Mouse (Mus musculus): ENCODE data around the gene Kat2a. TPM values are rescaled to one million over a fixed set of nuclear protein-coding genes. Genes with fewer than 3 reads are reported as not detected.
A peak's percentile ranks its signal among the peaks of the same experiment; 100 is the strongest.

Kat2a gene
- polyA plus RNA-seq, 1 experiment = 29.9 TPM

- Histone ChIP-seq H3K4me3 (no peak overlapping the region), H3K79me2 (ENCODE audit: control insufficient read depth, insufficient read depth) (peaks cover under 1% of the 10 kb centered on the region), H3K4me2 (ENCODE audit: low read depth) (no peak overlapping the region), H3ac (ENCODE audit: control insufficient read depth, insufficient read length) (no peak overlapping the region), H3K27me3 (ENCODE audit: control insufficient read depth, insufficient read depth, insufficient read length) (no peaks in the 10 kb centered on the region), H3K36me3 (ENCODE audit: control insufficient read depth, insufficient read depth) (peaks cover 14% of the 10 kb centered on the region)
- no peak for TF ChIP-seq MYOD1 (IDR thresholded peaks at IDR 0.05; ENCODE audit: control insufficient read depth in 1 of 3, insufficient read length in 2 of 3, low read depth in 2 of 3)
- TF ChIP-seq TCF12 (IDR thresholded peaks at IDR 0.05; ENCODE audit: insufficient read depth, poor library complexity, severe bottlenecking) = no peak
- TF ChIP-seq POLR2A (IDR thresholded peaks at IDR 0.05; ENCODE audit: insufficient read length, low read depth) = no peak
Observed at GRCm38 (mm10) chr11:100714948-100715347, 2.7 kb upstream of the Kat2a start.

GRCm38 (mm10) chr11:100714534-100714915 is 2.3 kb upstream of the Kat2a start:
- TF ChIP-seq MYOD1 (IDR thresholded peaks at IDR 0.05; ENCODE audit: control insufficient read depth in 1 of 3, insufficient read length in 2 of 3, low read depth in 2 of 3) (no peak), POLR2AphosphoS2 (IDR thresholded peaks at IDR 0.05; ENCODE audit: insufficient read length, low read depth) (no peak), MYOG (IDR thresholded peaks at IDR 0.05; ENCODE audit: control insufficient read depth in 1 of 3, insufficient read depth in 1 of 3, insufficient read length in 2 of 3, low read depth in 2 of 3) (no peak), SRF (IDR thresholded peaks at IDR 0.05; ENCODE audit: control insufficient read depth, insufficient read length, low read depth) (no peak), CEBPB (IDR thresholded peaks at IDR 0.05; ENCODE audit: insufficient read depth, poor library complexity, severe bottlenecking) (no peak), MAX (IDR thresholded peaks at IDR 0.05; ENCODE audit: low read depth) (no peak), USF1 (IDR thresholded peaks at IDR 0.05; ENCODE audit: low read depth) (no peak), POLR2A (IDR thresholded peaks at IDR 0.05; ENCODE audit: insufficient read length, low read depth) (no peak), TCF12 (IDR thresholded peaks at IDR 0.05; ENCODE audit: insufficient read depth, poor library complexity, severe bottlenecking) (no peak)
- Histone ChIP-seq H3K4me2 (ENCODE audit: low read depth) (no peak overlapping the region), H3ac (ENCODE audit: control insufficient read depth, insufficient read length) (no peak overlapping the region), H3K27me3 (ENCODE audit: control insufficient read depth, insufficient read depth, insufficient read length) (no peaks in the 10 kb centered on the region), H3K36me3 (ENCODE audit: control insufficient read depth, insufficient read depth) (peaks cover 14% of the 10 kb centered on the region), H3K4me3 (no peak overlapping the region), H3K79me2 (ENCODE audit: control insufficient read depth, insufficient read depth) (no peaks in the 10 kb centered on the region)

- no peak for TF ChIP-seq POLR2AphosphoS2 (IDR thresholded peaks at IDR 0.05; ENCODE audit: insufficient read length, low read depth)
- Histone ChIP-seq H3K4me3 (peak within 1 kb of the TSS; percentile 39), H3K4me2 (ENCODE audit: low read depth) (peak within 1 kb of the TSS; percentile 42), H3ac (ENCODE audit: control insufficient read depth, insufficient read length) (no peak within 1 kb of the TSS), H3K36me3 (ENCODE audit: control insufficient read depth, insufficient read depth) (peaks cover 14% of the 10 kb centered on the region), H3K27me3 (ENCODE audit: control insufficient read depth, insufficient read depth, insufficient read length) (no peaks in the 10 kb centered on the region), H3K79me2 (ENCODE audit: control insufficient read depth, insufficient read depth) (no peaks in the 10 kb centered on the region)
Observed at GRCm38 (mm10) chr11:100713735-100714533, 1.7 kb upstream of the Kat2a start, which contains the start of gene Hspb9. Hspb9 (plus strand) TSS chr11:100713850.

GRCm38 (mm10) chr11:100713174-100713573 is 909 bp upstream of the Kat2a start:
- no peak overlapping the region for H3K4me3 ChIP-seq
- no peaks in the 10 kb centered on the region for H3K27me3 ChIP-seq (ENCODE audit: control insufficient read depth, insufficient read depth, insufficient read length)
- H3ac ChIP-seq (ENCODE audit: control insufficient read depth, insufficient read length) = no peak overlapping the region
- peaks cover 16% of the 10 kb centered on the region for H3K36me3 ChIP-seq (ENCODE audit: control insufficient read depth, insufficient read depth)
- H3K79me2 ChIP-seq (ENCODE audit: control insufficient read depth, insufficient read depth) = no peaks in the 10 kb centered on the region
- H3K4me2 ChIP-seq (ENCODE audit: low read depth) = no peak overlapping the region
- TF ChIP-seq POLR2AphosphoS2 (IDR thresholded peaks at IDR 0.05; ENCODE audit: insufficient read length, low read depth) = peak; percentile 10
- no peak for TF ChIP-seq SRF (IDR thresholded peaks at IDR 0.05; ENCODE audit: control insufficient read depth, insufficient read length, low read depth)
- TF ChIP-seq USF1 (IDR thresholded peaks at IDR 0.05; ENCODE audit: low read depth) = no peak
- TF ChIP-seq MYOG (IDR thresholded peaks at IDR 0.05; ENCODE audit: control insufficient read depth in 1 of 3, insufficient read depth in 1 of 3, insufficient read length in 2 of 3, low read depth in 2 of 3) = no peak
- TF ChIP-seq TCF12 (IDR thresholded peaks at IDR 0.05; ENCODE audit: insufficient read depth, poor library complexity, severe bottlenecking) = no peak
- TF ChIP-seq TCF3 (IDR thresholded peaks at IDR 0.05; ENCODE audit: insufficient read length, low read depth) = no peak
- no peak for TF ChIP-seq CEBPB (IDR thresholded peaks at IDR 0.05; ENCODE audit: insufficient read depth, poor library complexity, severe bottlenecking)
- no peak for TF ChIP-seq E2F4 (IDR thresholded peaks at IDR 0.05; ENCODE audit: insufficient read depth)
- TF ChIP-seq POLR2A (IDR thresholded peaks at IDR 0.05; ENCODE audit: insufficient read length, low read depth) = no peak

- Histone ChIP-seq H3K79me2 (ENCODE audit: control insufficient read depth, insufficient read depth) (no peaks in the 10 kb centered on the region), H3K4me2 (ENCODE audit: low read depth) (no peak overlapping the region), H3K27me3 (ENCODE audit: control insufficient read depth, insufficient read depth, insufficient read length) (no peaks in the 10 kb centered on the region), H3ac (ENCODE audit: control insufficient read depth, insufficient read length) (no peak overlapping the region), H3K36me3 (ENCODE audit: control insufficient read depth, insufficient read depth) (peaks cover 19% of the 10 kb centered on the region), H3K4me3 (peak overlapping the region; percentile 39)
- TF ChIP-seq POLR2AphosphoS2 (IDR thresholded peaks at IDR 0.05; ENCODE audit: insufficient read length, low read depth) = no peak
- no peak for TF ChIP-seq TCF12 (IDR thresholded peaks at IDR 0.05; ENCODE audit: insufficient read depth, poor library complexity, severe bottlenecking)
- no peak for TF ChIP-seq MYOD1 (IDR thresholded peaks at IDR 0.05; ENCODE audit: control insufficient read depth in 1 of 3, insufficient read length in 2 of 3, low read depth in 2 of 3)
- TF ChIP-seq SRF (IDR thresholded peaks at IDR 0.05; ENCODE audit: control insufficient read depth, insufficient read length, low read depth) = no peak
- TF ChIP-seq USF1 (IDR thresholded peaks at IDR 0.05; ENCODE audit: low read depth) = no peak
- TF ChIP-seq E2F4 (IDR thresholded peaks at IDR 0.05; ENCODE audit: insufficient read depth) = no peak
- TF ChIP-seq TCF3 (IDR thresholded peaks at IDR 0.05; ENCODE audit: insufficient read length, low read depth) = no peak
- TF ChIP-seq POLR2A (IDR thresholded peaks at IDR 0.05; ENCODE audit: insufficient read length, low read depth) = no peak
- no peak for TF ChIP-seq MYOG (IDR thresholded peaks at IDR 0.05; ENCODE audit: control insufficient read depth in 1 of 3, insufficient read depth in 1 of 3, insufficient read length in 2 of 3, low read depth in 2 of 3)
- TF ChIP-seq CEBPB (IDR thresholded peaks at IDR 0.05; ENCODE audit: insufficient read depth, poor library complexity, severe bottlenecking) = no peak
- no peak for TF ChIP-seq REST (IDR thresholded peaks at IDR 0.05; ENCODE audit: insufficient read depth, insufficient read length)
- TF ChIP-seq MAX (IDR thresholded peaks at IDR 0.05; ENCODE audit: low read depth) = no peak
Observed at GRCm38 (mm10) chr11:100710977-100711376, 1.3 kb downstream of the Kat2a start.

Measured in myocyte (in vitro differentiated cells).